Mouse (Mus musculus) embryonic facial prominence, embryonic 14.5 days (tissue): Measurements from ENCODE around the gene Mroh3. TPM values are rescaled to one million over a fixed set of nuclear protein-coding genes. Genes with fewer than 3 reads are reported as not detected.

Experiments
- ATAC-seq: fragments of 200-750 bp; cut with Nextera tagmentation; 2 replicates; pipeline ENCODE4 v1.8.0; 2017; ENCODE audit warnings: low read depth, moderate number of reproducible peaks, moderate TSS enrichment
- DNase-seq: peaks from one replicate; pipeline ENCODE4 v3.0.0-alpha.2; 2015; ENCODE audit warnings: low spot score
- H3K27ac ChIP-seq: fragments of 300-500 bp; sonication (generic); replicated peaks from 2 replicates; pipeline ENCODE4 v1.5.1; 2014; ENCODE audit warnings: low read depth, mild to moderate bottlenecking, low read length, moderate library complexity
- H3K27me3 ChIP-seq: fragments of 300-500 bp; sonication (generic); replicated peaks from 2 replicates; pipeline ENCODE4 v1.6.1; 2014; ENCODE audit warnings: low read length; ENCODE audit not compliant: control insufficient read depth, insufficient read depth
- H3K36me3 ChIP-seq: fragments of 300-500 bp; sonication (generic); 2 replicates; pipeline ENCODE4 v1.6.1; 2014; ENCODE audit warnings: low read length, mixed read lengths; ENCODE audit not compliant: control insufficient read depth, insufficient read depth
- H3K4me1 ChIP-seq: fragments of 300-500 bp; sonication (generic); 2 replicates; pipeline ENCODE4 v1.6.1; 2014; ENCODE audit warnings: antibody characterized with exemption, low read length; ENCODE audit not compliant: control insufficient read depth, insufficient read depth
- H3K4me2 ChIP-seq: fragments of 300-500 bp; sonication (generic); 2 replicates; pipeline ENCODE4 v1.6.1; 2014; ENCODE audit warnings: low read depth, mild to moderate bottlenecking, low read length, moderate library complexity, mixed read lengths
- H3K4me3 ChIP-seq: fragments of 300-500 bp; sonication (generic); 2 replicates; pipeline ENCODE4 v1.5.1; 2014; ENCODE audit warnings: low read depth, mild to moderate bottlenecking, low read length
- H3K9ac ChIP-seq: fragments of 300-500 bp; sonication (generic); 2 replicates; pipeline ENCODE4 v1.6.1; 2014; ENCODE audit warnings: low read depth, mild to moderate bottlenecking, low read length, moderate library complexity, mixed read lengths
- H3K9me3 ChIP-seq: fragments of 300-500 bp; sonication (generic); 2 replicates; pipeline ENCODE4 v1.6.1; 2016; ENCODE audit warnings: low read length; ENCODE audit not compliant: control insufficient read depth
- WGBS: fragments of 180-500 bp; shearing (Covaris S2); extraction: QIAGEN DNeasy Blood & Tissue Kit; methylation state at CpG from one replicate; pipeline ENCODE4 v1.1.7; 2014; 5-methylcytosine and 5-hydroxymethylcytosine counted together
- polyA plus RNA-seq: library from polyadenylated mRNA; unstranded; fragments of >200 nt; fragmentation: Nextera tagmentation; extraction: Ambion mirVana; gene quantifications from 2 replicates; pipeline ENCODE4 v1.2.1, GENCODE M21; 2014

Mroh3 gene
- polyA plus RNA-seq, 1 experiment from 2014 or later = not detected

GRCm38 (mm10) chr1:136160297-136160696 lies 52.3 kb downstream of the Mroh3 start:
- ATAC-seq = no peak
- DNase-seq = no peak
- H3K36me3 ChIP-seq = peaks cover 60% of the 10 kb centered on the region
- H3K27ac ChIP-seq = no peak overlapping the region
- H3K27me3 ChIP-seq = no peaks in the 10 kb centered on the region
- no peak overlapping the region for H3K4me3 ChIP-seq
- no peaks in the 10 kb centered on the region for H3K9me3 ChIP-seq
- H3K9ac ChIP-seq = no peak overlapping the region
- H3K4me1 ChIP-seq = no peaks in the 10 kb centered on the region
- 80% methylated on average over 12 of the region's 12 CpGs for WGBS
- H3K4me2 ChIP-seq = no peak overlapping the region

- Histone ChIP-seq H3K9me3 (no peaks in the 10 kb centered on the region), H3K36me3 (peaks cover 56% of the 10 kb centered on the region), H3K27ac (no peak overlapping the region), H3K4me2 (no peak overlapping the region), H3K9ac (no peak overlapping the region), H3K4me3 (no peak overlapping the region), H3K4me1 (no peaks in the 10 kb centered on the region), H3K27me3 (no peaks in the 10 kb centered on the region)
- WGBS = 46% methylated on average over 12 of the region's 12 CpGs
- DNase-seq = no peak
- no peak for ATAC-seq
Observed at GRCm38 (mm10) chr1:136159830-136160229, 52.8 kb downstream of the Mroh3 start.

DNA sequence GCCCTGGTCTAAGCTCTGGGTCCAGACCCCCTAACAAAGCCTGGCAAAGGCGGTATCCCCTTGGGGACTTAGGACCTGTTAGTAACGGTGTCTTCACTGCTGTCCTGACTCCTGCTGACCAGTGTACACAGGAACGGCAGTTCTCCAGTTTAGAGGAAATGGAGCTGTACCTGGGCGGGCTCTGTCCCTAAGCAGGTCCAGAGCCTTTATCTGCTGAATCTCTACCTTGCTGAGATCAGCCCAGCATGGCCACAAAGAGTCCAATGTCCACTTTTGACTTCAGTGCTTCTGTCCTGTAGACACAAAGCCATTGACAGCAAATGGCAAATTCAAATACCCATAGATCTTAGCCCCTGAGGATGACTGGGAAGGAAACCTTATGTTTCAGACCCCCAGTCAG lies 55.7 kb downstream of the Mroh3 start:
- Histone ChIP-seq H3K4me1 (no peaks in the 10 kb centered on the region), H3K36me3 (peaks cover 52% of the 10 kb centered on the region), H3K9ac (no peak overlapping the region), H3K27ac (no peak overlapping the region), H3K4me3 (no peak overlapping the region), H3K4me2 (no peak overlapping the region), H3K27me3 (no peaks in the 10 kb centered on the region), H3K9me3 (no peaks in the 10 kb centered on the region)
- ATAC-seq (no peak), DNase-seq (no peak)
- 83% methylated on average over 4 of the region's 4 CpGs for whole genome bisulfite sequencing

DNA sequence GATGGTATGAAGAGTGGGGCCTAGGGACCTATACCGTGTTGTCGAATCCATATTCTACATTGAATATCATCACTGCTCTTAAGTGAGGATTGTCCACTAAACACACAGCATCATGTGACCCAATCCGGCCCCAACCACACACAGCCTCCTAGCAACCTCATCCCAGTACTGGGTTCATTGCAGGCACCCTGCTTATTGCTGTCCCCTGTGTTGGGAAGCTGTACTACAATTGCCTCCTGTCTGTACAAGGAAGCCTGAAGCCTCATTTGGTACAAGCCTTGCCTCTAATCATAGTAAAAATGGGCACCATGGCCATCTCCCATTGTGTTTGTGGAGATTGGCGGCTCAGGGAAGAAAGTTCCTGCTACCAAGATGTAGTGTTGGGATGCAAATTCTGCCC lies 56.3 kb downstream of the Mroh3 start:
- ATAC-seq = no peak
- H3K36me3 ChIP-seq = peaks cover 54% of the 10 kb centered on the region
- no peaks in the 10 kb centered on the region for H3K27me3 ChIP-seq
- no peaks in the 10 kb centered on the region for H3K4me1 ChIP-seq
- no peak for DNase-seq
- H3K27ac ChIP-seq = no peak overlapping the region
- H3K9me3 ChIP-seq = no peaks in the 10 kb centered on the region
- no peak overlapping the region for H3K4me2 ChIP-seq
- 96% methylated on average over 4 of the region's 4 CpGs for WGBS
- H3K4me3 ChIP-seq = no peak overlapping the region
- H3K9ac ChIP-seq = no peak overlapping the region

DNA sequence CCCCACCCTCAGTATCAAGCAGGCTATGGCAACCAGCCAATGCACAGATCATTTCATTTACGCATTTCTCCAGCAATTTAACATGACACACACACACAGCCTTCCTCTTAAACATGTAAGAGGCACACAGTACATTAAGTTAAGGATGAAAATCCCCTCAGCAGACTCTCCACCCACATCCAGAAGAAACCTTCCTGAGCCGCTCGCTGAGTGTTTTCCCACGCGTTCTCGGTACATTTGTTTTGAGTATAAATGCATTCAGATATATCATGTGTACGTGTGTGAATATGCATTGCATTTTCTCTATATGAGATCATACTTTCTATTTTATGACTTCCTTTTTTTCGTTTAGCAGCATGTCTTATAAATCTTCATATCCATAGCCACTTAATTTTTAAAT lies 61.3 kb downstream of the Mroh3 start:
- Histone ChIP-seq H3K9ac (no peak overlapping the region), H3K36me3 (peaks cover 51% of the 10 kb centered on the region), H3K9me3 (no peaks in the 10 kb centered on the region), H3K4me2 (no peak overlapping the region), H3K4me3 (no peak overlapping the region), H3K27me3 (no peaks in the 10 kb centered on the region), H3K27ac (no peak overlapping the region), H3K4me1 (no peaks in the 10 kb centered on the region)
- ATAC-seq (no peak), DNase-seq (no peak)
- WGBS = 68% methylated on average over 8 of the region's 8 CpGs

- H3K27me3 ChIP-seq = no peaks in the 10 kb centered on the region
- H3K4me1 ChIP-seq = no peaks in the 10 kb centered on the region
- DNase-seq (no peak), ATAC-seq (no peak)
- no peak overlapping the region for H3K4me2 ChIP-seq
- H3K36me3 ChIP-seq = peaks cover 45% of the 10 kb centered on the region
- H3K27ac ChIP-seq = no peak overlapping the region
- H3K9me3 ChIP-seq = no peaks in the 10 kb centered on the region
- H3K9ac ChIP-seq = no peak overlapping the region
- H3K4me3 ChIP-seq = no peak overlapping the region
- WGBS = 76% methylated on average over 9 of the region's 9 CpGs
Observed at GRCm38 (mm10) chr1:136149702-136150101, 62.9 kb downstream of the Mroh3 start.

- 95% methylated on average over 10 of the region's 10 CpGs for WGBS
- Histone ChIP-seq H3K4me3 (no peak overlapping the region), H3K4me2 (no peak overlapping the region), H3K4me1 (peaks cover 36% of the 10 kb centered on the region), H3K27ac (no peak overlapping the region), H3K9ac (no peak overlapping the region), H3K27me3 (no peaks in the 10 kb centered on the region), H3K9me3 (no peaks in the 10 kb centered on the region), H3K36me3 (peaks cover 2% of the 10 kb centered on the region)
- DNase-seq (no peak), ATAC-seq (no peak)
Observed at GRCm38 (mm10) chr1:136143514-136143913, 69.1 kb downstream of the Mroh3 start.

DNA sequence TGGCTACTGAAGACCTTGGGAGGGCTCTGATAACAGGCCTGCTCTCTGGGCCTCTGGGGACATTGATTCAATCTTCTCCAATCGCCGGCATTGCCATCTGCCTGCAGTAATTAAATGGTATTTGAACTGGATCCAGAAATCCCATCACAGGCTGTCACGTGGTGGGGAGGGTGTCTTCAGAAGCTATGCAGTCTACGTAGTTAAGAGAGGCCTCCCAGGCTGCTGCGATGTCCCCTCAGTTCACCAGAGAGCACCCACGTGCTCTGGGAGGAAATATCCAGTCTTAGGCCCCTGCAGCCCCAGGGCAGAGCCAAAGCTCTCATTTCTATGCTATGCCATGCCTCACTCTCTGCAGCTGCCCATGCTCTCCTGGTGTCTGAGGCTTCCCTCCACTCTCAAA lies 70.3 kb downstream of the Mroh3 start:
- no peaks in the 10 kb centered on the region for H3K9me3 ChIP-seq
- no peak overlapping the region for H3K4me3 ChIP-seq
- DNase-seq = peak; percentile 69
- H3K9ac ChIP-seq = no peak overlapping the region
- H3K4me2 ChIP-seq = no peak overlapping the region
- H3K4me1 ChIP-seq = peaks cover 47% of the 10 kb centered on the region
- no peaks in the 10 kb centered on the region for H3K36me3 ChIP-seq
- 33% methylated on average over 5 of the region's 6 CpGs for WGBS
- ATAC-seq = peak; percentile 8; the same call in 1 of the 2 replicates
- no peak overlapping the region for H3K27ac ChIP-seq
- H3K27me3 ChIP-seq = no peaks in the 10 kb centered on the region

DNA sequence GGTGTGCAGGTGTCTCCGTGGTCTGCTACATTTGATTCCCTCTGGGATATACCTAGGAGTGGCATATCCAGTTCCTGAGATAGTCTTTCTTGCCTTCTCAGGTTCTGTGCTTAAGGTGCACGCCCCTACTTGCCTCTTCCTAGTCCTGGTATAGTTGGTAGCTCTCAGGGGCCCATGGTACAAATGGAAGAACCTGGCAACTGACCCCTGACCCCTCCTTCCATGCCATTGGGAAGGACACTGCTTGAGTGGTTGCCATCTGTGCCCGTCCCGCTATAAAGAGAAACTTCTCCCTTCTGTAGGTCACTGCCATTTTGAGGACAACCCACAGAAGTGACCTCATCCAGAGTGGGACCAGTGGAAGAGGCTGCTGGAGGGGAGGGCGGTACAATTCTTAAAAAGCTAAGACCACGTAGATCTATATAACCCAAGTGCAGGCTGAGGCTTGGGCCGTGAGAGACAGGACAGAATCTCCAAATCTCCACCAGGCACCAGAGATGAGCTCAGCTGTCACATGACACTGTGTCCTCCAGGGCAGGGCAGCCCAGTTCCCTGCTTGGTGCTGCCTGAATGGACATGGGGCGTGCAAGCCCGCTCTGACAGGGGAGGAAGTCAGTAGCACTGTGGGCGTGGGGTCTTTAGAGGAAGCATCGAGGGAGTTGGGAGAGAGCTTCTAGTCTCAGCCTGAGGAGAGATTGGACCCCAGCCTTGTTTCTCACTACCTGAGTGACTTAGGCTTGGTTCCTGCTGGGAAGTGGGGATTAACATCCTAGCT lies 71.3 kb downstream of the Mroh3 start:
- Histone ChIP-seq H3K36me3 (no peaks in the 10 kb centered on the region), H3K4me1 (peaks cover 56% of the 10 kb centered on the region), H3K27me3 (no peaks in the 10 kb centered on the region), H3K4me3 (no peak overlapping the region), H3K4me2 (no peak overlapping the region), H3K9ac (no peak overlapping the region), H3K27ac (no peak overlapping the region), H3K9me3 (no peaks in the 10 kb centered on the region)
- DNase-seq (no peak), ATAC-seq (no peak)
- WGBS = 85% methylated on average over 11 of the region's 11 CpGs
